10 mouse cellular contexts compared by ENCODE assay signal in genomic region chr10:45009676-45010075, GRCm38 (mm10). TPM values are rescaled to one million over a fixed set of nuclear protein-coding genes. Genes with fewer than 3 reads are reported as not detected.
A peak's percentile ranks its signal among the peaks of the same experiment; 100 is the strongest.
DNase-seq lines count a peak whose midpoint lies in the region; ATAC-seq and TF ChIP-seq lines count a peak whose summit lies in the region.
"Had no signal": no experiment of that assay in that cellular context is flagged by ENCODE, and none has a peak within 500 bp of the region (broad histone marks: within the 10 kb centered on the region; RNA-seq: fewer than 3 reads in every experiment).

No protein-coding gene starts in this region.

- no peaks in the 10 kb centered on the region for H3K4me1 ChIP-seq in hindbrain, embryonic 13.5 days (replicated peaks)
- peaks cover 7% of the 10 kb centered on the region for H3K4me1 ChIP-seq in limb, embryonic 14.5 days (ENCODE audit: control insufficient read depth, insufficient read depth, low read length)
- H3K4me1 ChIP-seq in intestine, postnatal 0 days (replicated peaks; ENCODE audit: control insufficient read depth, insufficient read depth, low read length) = no peaks in the 10 kb centered on the region

- no peak overlapping the region for H3K27ac ChIP-seq in hindbrain, embryonic 13.5 days
- no peak overlapping the region for H3K27ac ChIP-seq in limb, embryonic 14.5 days (replicated peaks; ENCODE audit: low read depth, low read length)
- no peak overlapping the region for H3K27ac ChIP-seq in intestine, postnatal 0 days (ENCODE audit: low read depth, low read length)
- H3K27ac ChIP-seq: kidney, postnatal 0 days had no signal

- peak; percentile 75 for DNase-seq in ES-CJ7 (ENCODE audit: low read depth, low spot score)
- DNase-seq in embryo, embryonic 11.5 days (ENCODE audit: low read depth, low spot score) = peak; percentile 31
- peak; percentile 85 for DNase-seq in limb, embryonic 14.5 days (ENCODE audit: low spot score)
- DNase-seq in adipocyte (ENCODE audit: low spot score) = no peak

- H3K9ac ChIP-seq in hindbrain, embryonic 13.5 days = no peak overlapping the region
- H3K9ac ChIP-seq in limb, embryonic 14.5 days (ENCODE audit: low read depth, low read length, severe bottlenecking) = no peak overlapping the region
- H3K9ac ChIP-seq in intestine, postnatal 0 days (ENCODE audit: low read depth, low read length) = no peak overlapping the region

- ATAC-seq in hindbrain, embryonic 13.5 days (ENCODE audit: low FRiP score) = peak; percentile 77
- ATAC-seq in limb, embryonic 14.5 days (ENCODE audit: low FRiP score, low read depth) = peak; percentile 83
- ATAC-seq in intestine, postnatal 0 days = no peak
- ATAC-seq in erythroblast, adult 5-6 weeks (replicated peaks; ENCODE audit: low FRiP score, poor library complexity, severe bottlenecking) = no peak
- ATAC-seq in megakaryocyte, adult 5-6 weeks (ENCODE audit: poor library complexity, severe bottlenecking) = no peak

- TF ChIP-seq POLR2A in limb, embryonic 14.5 days (IDR thresholded peaks at IDR 0.05; ENCODE audit: borderline replicate concordance, extremely low read depth, insufficient read depth, insufficient read length) = no peak

- H3K9me3 ChIP-seq in hindbrain, embryonic 13.5 days = no peaks in the 10 kb centered on the region
- no peaks in the 10 kb centered on the region for H3K9me3 ChIP-seq in limb, embryonic 14.5 days (ENCODE audit: control insufficient read depth, low read length)
- H3K9me3 ChIP-seq in intestine, postnatal 0 days (ENCODE audit: control insufficient read depth) = no peaks in the 10 kb centered on the region
- H3K9me3 ChIP-seq: G1E had no signal

- H3K4me3 ChIP-seq in hindbrain, embryonic 13.5 days = no peak overlapping the region
- H3K4me3 ChIP-seq in limb, embryonic 14.5 days (replicated peaks; ENCODE audit: low read length) = no peak overlapping the region
- no peak overlapping the region for H3K4me3 ChIP-seq in intestine, postnatal 0 days (ENCODE audit: low read depth, low read length)

- TF ChIP-seq CTCF in intestine, postnatal 0 days (IDR thresholded peaks at IDR 0.05; ENCODE audit: low read depth) = no peak

- H3K27me3 ChIP-seq in hindbrain, embryonic 13.5 days = no peaks in the 10 kb centered on the region
- H3K27me3 ChIP-seq in limb, embryonic 14.5 days (ENCODE audit: control insufficient read depth, insufficient read depth, low read length) = no peaks in the 10 kb centered on the region
- H3K27me3 ChIP-seq in intestine, postnatal 0 days (replicated peaks; ENCODE audit: control insufficient read depth, insufficient read depth, low read length) = no peaks in the 10 kb centered on the region

- 20% methylated on average over 10 of the region's 10 CpGs for WGBS in hindbrain, embryonic 13.5 days
- 16% methylated on average over 10 of the region's 10 CpGs for WGBS in limb, embryonic 14.5 days
- WGBS in intestine, postnatal 0 days = 69% methylated on average over 10 of the region's 10 CpGs

- no peak overlapping the region for H3K4me2 ChIP-seq in hindbrain, embryonic 13.5 days
- no peak overlapping the region for H3K4me2 ChIP-seq in limb, embryonic 14.5 days (replicated peaks; ENCODE audit: low read depth, low read length, severe bottlenecking)
- no peak overlapping the region for H3K4me2 ChIP-seq in intestine, postnatal 0 days (replicated peaks; ENCODE audit: low read depth)

- H3K36me3 ChIP-seq in hindbrain, embryonic 13.5 days = no peaks in the 10 kb centered on the region
- no peaks in the 10 kb centered on the region for H3K36me3 ChIP-seq in limb, embryonic 14.5 days (ENCODE audit: control insufficient read depth, insufficient read depth, low read length)
- no peaks in the 10 kb centered on the region for H3K36me3 ChIP-seq in intestine, postnatal 0 days (ENCODE audit: control insufficient read depth, insufficient read depth)
- H3K36me3 ChIP-seq: G1E had no signal

RNA-seq across cellular contexts. Expression of gene Prep, which starts 57.3 kb away (rescaled TPM):
- polyA plus RNA-seq in hindbrain, embryonic 13.5 days (2015; fragmentation: Nextera tagmentation; extraction: Ambion mirVana) = 24.8 and 25.2 TPM in 2 replicates
- 14.8 and 15.1 TPM in 2 replicates for polyA plus RNA-seq in limb, embryonic 14.5 days (2012; rRNA removed)
- 18.8 and 19.9 TPM in 2 replicates for polyA plus RNA-seq in limb, embryonic 14.5 days (2014; fragmentation: Nextera tagmentation; extraction: Ambion mirVana)
- 6.8 and 7.0 TPM in 2 replicates for polyA plus RNA-seq in intestine, postnatal 0 days (2015; fragmentation: Nextera tagmentation; extraction: Ambion mirVana)
- 1.3 and 2.3 TPM in 2 replicates for total RNA-seq in erythroblast, adult 5-6 weeks (2015; ENCODE audit: low replicate concordance)
- 1.8 and 2.8 TPM in 2 replicates for total RNA-seq in erythroblast, adult 5-6 weeks (2017; ENCODE audit: low replicate concordance)
- total RNA-seq in megakaryocyte, adult 5-6 weeks (2015) = 5.5 and 6.9 TPM in 2 replicates
- total RNA-seq in megakaryocyte, adult 5-6 weeks (2017) = 8.7 and 9.8 TPM in 2 replicates

Comparison
In these comparisons a context has a peak if more than half of its experiments do, and no peak if none do; other contexts are left out.
1. ATAC-seq: peak in hindbrain, embryonic 13.5 days (single experiment) and limb, embryonic 14.5 days (single experiment); none in intestine, postnatal 0 days (single experiment), erythroblast, adult 5-6 weeks (single experiment) and megakaryocyte, adult 5-6 weeks (single experiment).